Mouse (Mus musculus): Measurements from ENCODE around the gene Olfr984. TPM values are rescaled to one million over a fixed set of nuclear protein-coding genes. Genes with fewer than 3 reads are reported as not detected.

Olfr984 gene
- polyA plus RNA-seq, 1 experiment from 2014 or later, result not detected

DNA sequence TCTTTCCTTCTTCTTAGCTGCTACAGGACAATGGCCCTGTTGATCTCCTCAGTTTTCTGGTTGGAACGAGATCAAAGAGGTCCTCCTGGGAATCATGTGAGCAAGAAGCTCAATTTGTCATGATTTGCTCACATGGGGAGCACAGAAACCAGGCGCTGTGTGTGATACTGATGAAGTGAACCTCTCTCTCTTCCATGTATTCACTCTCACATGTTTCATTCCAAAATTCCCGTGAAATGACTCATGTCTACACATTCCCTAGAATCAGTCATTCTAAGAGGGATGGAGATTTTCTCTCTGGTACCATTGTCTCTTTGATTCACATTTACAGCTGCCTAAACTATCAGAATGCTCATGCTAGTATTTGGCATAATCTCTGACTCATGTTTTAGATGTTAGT lies 19.2 kb downstream of the Olfr984 start:
- Histone ChIP-seq H3K9me3 (ENCODE audit: control insufficient read depth, low read length) (no peaks in the 10 kb centered on the region), H3K9ac (ENCODE audit: low read depth, low read length) (no peak overlapping the region), H3K27ac (ENCODE audit: low read depth, low read length) (no peak overlapping the region), H3K27me3 (ENCODE audit: control insufficient read depth, insufficient read depth, low read length) (no peaks in the 10 kb centered on the region), H3K4me2 (replicated peaks; ENCODE audit: low read depth, low read length) (no peak overlapping the region), H3K4me3 (ENCODE audit: low read depth, low read length) (no peak overlapping the region), H3K4me1 (replicated peaks; ENCODE audit: control insufficient read depth, insufficient read depth, low read length) (no peaks in the 10 kb centered on the region), H3K36me3 (ENCODE audit: control insufficient read depth, insufficient read depth, low read length) (no peaks in the 10 kb centered on the region)
- no peak for DNase-seq (ENCODE audit: low spot score)
- 71% methylated on average over 3 of the region's 3 CpGs for WGBS
- ATAC-seq (ENCODE audit: low FRiP score), result no peak

DNA sequence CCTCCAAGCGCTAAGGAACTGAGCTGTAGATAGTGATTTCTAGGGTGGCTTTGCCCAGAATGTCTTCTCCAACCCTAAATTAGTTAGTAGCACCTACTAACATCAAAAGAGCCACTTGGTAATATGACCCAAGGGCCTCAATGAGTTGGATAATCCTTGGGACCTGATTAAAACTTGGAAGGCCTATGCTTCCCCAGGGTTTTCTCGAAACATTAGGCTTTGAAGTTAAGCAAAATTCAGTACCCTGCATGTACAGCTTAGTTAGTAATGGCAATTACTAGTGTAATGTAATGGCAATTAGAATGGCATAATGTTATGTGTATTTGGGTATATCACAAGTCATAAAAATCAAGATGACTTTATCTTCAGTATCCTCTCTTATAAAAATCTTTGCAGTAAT lies 20.5 kb downstream of the Olfr984 start, which contains the start of gene Olfr983:
Gene Olfr983, minus strand, starts transcription at position 101 of the 400 bp plus-strand sequence.
- Histone ChIP-seq H3K4me3 (ENCODE audit: low read depth, low read length) (no peak within 1 kb of the TSS), H3K4me2 (replicated peaks; ENCODE audit: low read depth, low read length) (no peak within 1 kb of the TSS), H3K9me3 (ENCODE audit: control insufficient read depth, low read length) (no peaks in the 10 kb centered on the region), H3K27ac (ENCODE audit: low read depth, low read length) (no peak within 1 kb of the TSS), H3K9ac (ENCODE audit: low read depth, low read length) (no peak within 1 kb of the TSS), H3K4me1 (replicated peaks; ENCODE audit: control insufficient read depth, insufficient read depth, low read length) (no peaks in the 10 kb centered on the region), H3K36me3 (ENCODE audit: control insufficient read depth, insufficient read depth, low read length) (no peaks in the 10 kb centered on the region), H3K27me3 (ENCODE audit: control insufficient read depth, insufficient read depth, low read length) (no peaks in the 10 kb centered on the region)
- no peak for ATAC-seq (ENCODE audit: low FRiP score)
- WGBS, result 78% methylated on average over 2 of the region's 2 CpGs
- DNase-seq (ENCODE audit: low spot score), result no peak

DNA sequence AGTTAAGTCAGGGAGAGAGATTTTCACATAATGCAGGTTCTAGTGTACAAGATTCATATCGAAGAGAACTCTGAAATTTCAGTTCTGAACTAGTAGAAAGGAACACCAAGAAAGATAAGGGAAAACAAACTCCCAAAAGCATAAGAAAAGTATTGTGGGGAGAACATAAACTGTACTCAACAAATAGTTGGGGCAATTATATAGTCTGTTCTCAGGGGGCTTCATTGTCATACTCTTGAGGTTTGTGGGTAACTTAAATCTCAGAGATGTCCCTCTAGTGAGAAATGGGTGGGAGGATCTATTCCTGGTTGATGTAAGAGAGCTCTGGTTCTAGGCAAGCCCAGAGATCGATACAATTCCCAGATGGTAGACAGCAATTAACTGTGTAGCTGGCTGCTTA lies 40.5 kb downstream of the Olfr984 start, which contains the start of gene Olfr982:
Gene Olfr982, plus strand, starts transcription at position 301 of the 400 bp plus-strand sequence.
- Histone ChIP-seq H3K4me2 (replicated peaks; ENCODE audit: low read depth, low read length) (no peak within 1 kb of the TSS), H3K9me3 (ENCODE audit: control insufficient read depth, low read length) (no peaks in the 10 kb centered on the region), H3K9ac (ENCODE audit: low read depth, low read length) (no peak within 1 kb of the TSS), H3K27ac (ENCODE audit: low read depth, low read length) (no peak within 1 kb of the TSS), H3K27me3 (ENCODE audit: control insufficient read depth, insufficient read depth, low read length) (no peaks in the 10 kb centered on the region), H3K4me1 (replicated peaks; ENCODE audit: control insufficient read depth, insufficient read depth, low read length) (no peaks in the 10 kb centered on the region), H3K4me3 (ENCODE audit: low read depth, low read length) (no peak within 1 kb of the TSS), H3K36me3 (ENCODE audit: control insufficient read depth, insufficient read depth, low read length) (no peaks in the 10 kb centered on the region)
- DNase-seq (ENCODE audit: low spot score) (no peak), ATAC-seq (ENCODE audit: low FRiP score) (no peak)
- 85% methylated on average over 2 of the region's 2 CpGs for WGBS

DNA sequence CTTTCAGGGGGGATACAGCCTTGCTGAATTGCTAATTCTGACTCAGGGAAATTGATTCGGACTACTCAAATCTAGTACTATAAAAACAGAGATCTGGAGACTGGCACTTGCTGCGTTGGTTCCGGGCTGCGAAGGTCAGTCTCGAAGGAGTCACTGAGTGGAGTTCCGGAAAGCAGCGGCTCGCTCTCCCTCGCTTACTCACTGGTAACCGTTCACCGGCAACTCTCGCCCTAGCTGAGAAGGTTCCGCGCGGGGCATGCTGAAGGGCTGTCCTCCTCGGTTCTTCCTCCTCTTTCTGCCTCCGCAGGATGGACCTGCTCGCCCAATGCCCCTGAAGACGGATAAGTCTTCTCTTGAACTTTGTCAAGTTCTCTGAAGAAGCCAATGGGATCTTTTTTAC lies 63.9 kb downstream of the Olfr984 start:
- Histone ChIP-seq H3K27ac (ENCODE audit: low read depth, low read length) (no peak overlapping the region), H3K36me3 (ENCODE audit: control insufficient read depth, insufficient read depth, low read length) (no peaks in the 10 kb centered on the region), H3K4me1 (replicated peaks; ENCODE audit: control insufficient read depth, insufficient read depth, low read length) (no peaks in the 10 kb centered on the region), H3K27me3 (ENCODE audit: control insufficient read depth, insufficient read depth, low read length) (no peaks in the 10 kb centered on the region), H3K4me3 (ENCODE audit: low read depth, low read length) (no peak overlapping the region), H3K9ac (ENCODE audit: low read depth, low read length) (no peak overlapping the region), H3K9me3 (ENCODE audit: control insufficient read depth, low read length) (no peaks in the 10 kb centered on the region), H3K4me2 (replicated peaks; ENCODE audit: low read depth, low read length) (no peak overlapping the region)
- no peak for ATAC-seq (ENCODE audit: low FRiP score)
- no peak for DNase-seq (ENCODE audit: low spot score)
- WGBS, result 92% methylated on average over 19 of the region's 19 CpGs

Other genes with a start within 250 kb of the Olfr984 start
- not detected in 2 replicates for gene Olfr972, start 247.8 kb downstream of the Olfr984 start, polyA plus RNA-seq (2014; fragmentation: Nextera tagmentation; extraction: Ambion mirVana)
- gene Olfr229, start 206.9 kb downstream of the Olfr984 start, polyA plus RNA-seq (2014; fragmentation: Nextera tagmentation; extraction: Ambion mirVana), result not detected in 2 replicates
- gene Olfr974, start 176.7 kb downstream of the Olfr984 start, polyA plus RNA-seq (2014; fragmentation: Nextera tagmentation; extraction: Ambion mirVana), result not detected in 2 replicates
- gene Olfr975, start 162.2 kb downstream of the Olfr984 start, polyA plus RNA-seq (2014; fragmentation: Nextera tagmentation; extraction: Ambion mirVana), result not detected in 2 replicates
- not detected in 2 replicates for gene Olfr976, start 153.1 kb downstream of the Olfr984 start, polyA plus RNA-seq (2014; fragmentation: Nextera tagmentation; extraction: Ambion mirVana)
- not detected in 2 replicates for gene Olfr978, start 122.1 kb downstream of the Olfr984 start, polyA plus RNA-seq (2014; fragmentation: Nextera tagmentation; extraction: Ambion mirVana)
- not detected in 2 replicates for gene Olfr979, start 110.7 kb downstream of the Olfr984 start, polyA plus RNA-seq (2014; fragmentation: Nextera tagmentation; extraction: Ambion mirVana)
- not detected in 2 replicates for gene Olfr980, start 104.6 kb downstream of the Olfr984 start, polyA plus RNA-seq (2014; fragmentation: Nextera tagmentation; extraction: Ambion mirVana)
- gene Olfr981, start 92.7 kb downstream of the Olfr984 start, polyA plus RNA-seq (2014; fragmentation: Nextera tagmentation; extraction: Ambion mirVana), result not detected in 2 replicates
- not detected in 2 replicates for gene Olfr982, start 40.4 kb downstream of the Olfr984 start, polyA plus RNA-seq (2014; fragmentation: Nextera tagmentation; extraction: Ambion mirVana)
- not detected in 2 replicates for gene Olfr983, start 20.6 kb downstream of the Olfr984 start, polyA plus RNA-seq (2014; fragmentation: Nextera tagmentation; extraction: Ambion mirVana)
- not detected in 2 replicates for gene Olfr985, start 16.0 kb upstream of the Olfr984 start, polyA plus RNA-seq (2014; fragmentation: Nextera tagmentation; extraction: Ambion mirVana)
- gene Tmem225, start 33.9 kb upstream of the Olfr984 start, polyA plus RNA-seq (2014; fragmentation: Nextera tagmentation; extraction: Ambion mirVana), result not detected in 2 replicates
- gene Olfr986, start 66.7 kb upstream of the Olfr984 start, polyA plus RNA-seq (2014; fragmentation: Nextera tagmentation; extraction: Ambion mirVana), result not detected in 2 replicates
- 5.6 and 8.6 TPM in 2 replicates for gene Zfp202, start 78.1 kb upstream of the Olfr984 start, polyA plus RNA-seq (2014; fragmentation: Nextera tagmentation; extraction: Ambion mirVana)
- gene Scn3b, start 155.0 kb upstream of the Olfr984 start, polyA plus RNA-seq (2014; fragmentation: Nextera tagmentation; extraction: Ambion mirVana), result 22.5 and 23.5 TPM in 2 replicates